Mouse (Mus musculus) heart, postnatal 0 days (tissue): Measurements from ENCODE around the gene Napsa. TPM values are rescaled to one million over a fixed set of nuclear protein-coding genes. Genes with fewer than 3 reads are reported as not detected.

Experiments used
- ATAC-seq: fragments of 200-750 bp; cut with Nextera tagmentation; 2 replicates; pipeline ENCODE4 v1.8.0; 2017; ENCODE audit warnings: low read depth, moderate number of reproducible peaks, moderate library complexity; ENCODE audit not compliant: insufficient read depth
- DNase-seq: peaks from one replicate; pipeline ENCODE4 v3.0.0-alpha.2; 2016; ENCODE audit warnings: low spot score
- H3K27ac ChIP-seq: fragments of 300-500 bp; sonication (generic); 2 replicates; pipeline ENCODE4 v1.5.1; 2014; ENCODE audit warnings: low read depth, mild to moderate bottlenecking
- H3K27me3 ChIP-seq: fragments of 300-500 bp; sonication (generic); 2 replicates; pipeline ENCODE4 v1.6.1; 2014; ENCODE audit warnings: low read length, mixed read lengths; ENCODE audit not compliant: control insufficient read depth, insufficient read depth
- H3K36me3 ChIP-seq: fragments of 300-500 bp; sonication (generic); replicated peaks from 2 replicates; pipeline ENCODE4 v1.6.1; 2014; ENCODE audit warnings: low read length, mixed read lengths; ENCODE audit not compliant: control insufficient read depth, insufficient read depth
- H3K4me1 ChIP-seq: fragments of 300-500 bp; sonication (generic); 2 replicates; pipeline ENCODE4 v1.6.1; 2014; ENCODE audit warnings: antibody characterized with exemption; ENCODE audit not compliant: control insufficient read depth, insufficient read depth
- H3K4me2 ChIP-seq: fragments of 300-500 bp; sonication (generic); 2 replicates; pipeline ENCODE4 v1.6.1; 2014; ENCODE audit warnings: low read depth, mild to moderate bottlenecking, low read length, moderate library complexity
- H3K4me3 ChIP-seq: fragments of 300-500 bp; sonication (generic); 2 replicates; pipeline ENCODE4 v1.5.1; 2014; ENCODE audit warnings: low read depth, low read length
- H3K9ac ChIP-seq: fragments of 300-500 bp; sonication (generic); replicated peaks from 2 replicates; pipeline ENCODE4 v1.6.1; 2014; ENCODE audit warnings: low read depth, low read length, mixed read lengths
- H3K9me3 ChIP-seq: fragments of 300-500 bp; sonication (generic); replicated peaks from 2 replicates; pipeline ENCODE4 v1.6.1; 2016; ENCODE audit warnings: low read length; ENCODE audit not compliant: control insufficient read depth
- CTCF ChIP-seq: IDR thresholded peaks from 2 replicates; pipeline ENCODE4 v1.5.1; 2016; ENCODE audit warnings: antibody characterized with exemption, control low read depth, low read depth
- EP300 ChIP-seq: IDR thresholded peaks from 2 replicates; pipeline ENCODE4 v1.6.1; 2016; ENCODE audit warnings: antibody characterized with exemption, low read depth
- WGBS: fragments of 180-500 bp; shearing (Covaris S2); extraction: QIAGEN DNeasy Blood & Tissue Kit; methylation state at CpG from one replicate; pipeline ENCODE4 v1.1.7; 2014; 5-methylcytosine and 5-hydroxymethylcytosine counted together
- polyA plus RNA-seq: library from polyadenylated mRNA; unstranded; fragments of >200 nt; fragmentation: Nextera tagmentation; extraction: Ambion mirVana; gene quantifications from 2 replicates; pipeline ENCODE4 v1.2.1, GENCODE M21; 2015
- total RNA-seq: library from RNA; depleted of rRNA; stranded (reverse); fragments of >200 nt; gene quantifications from 2 replicates; pipeline ENCODE4 v1.2.3, GENCODE M21; 2014; ENCODE audit warnings: low replicate concordance

The Napsa gene
- total and polyA plus RNA-seq, 2 experiments from 2014 or later, result 0.81 TPM; not detected in 1

DNA sequence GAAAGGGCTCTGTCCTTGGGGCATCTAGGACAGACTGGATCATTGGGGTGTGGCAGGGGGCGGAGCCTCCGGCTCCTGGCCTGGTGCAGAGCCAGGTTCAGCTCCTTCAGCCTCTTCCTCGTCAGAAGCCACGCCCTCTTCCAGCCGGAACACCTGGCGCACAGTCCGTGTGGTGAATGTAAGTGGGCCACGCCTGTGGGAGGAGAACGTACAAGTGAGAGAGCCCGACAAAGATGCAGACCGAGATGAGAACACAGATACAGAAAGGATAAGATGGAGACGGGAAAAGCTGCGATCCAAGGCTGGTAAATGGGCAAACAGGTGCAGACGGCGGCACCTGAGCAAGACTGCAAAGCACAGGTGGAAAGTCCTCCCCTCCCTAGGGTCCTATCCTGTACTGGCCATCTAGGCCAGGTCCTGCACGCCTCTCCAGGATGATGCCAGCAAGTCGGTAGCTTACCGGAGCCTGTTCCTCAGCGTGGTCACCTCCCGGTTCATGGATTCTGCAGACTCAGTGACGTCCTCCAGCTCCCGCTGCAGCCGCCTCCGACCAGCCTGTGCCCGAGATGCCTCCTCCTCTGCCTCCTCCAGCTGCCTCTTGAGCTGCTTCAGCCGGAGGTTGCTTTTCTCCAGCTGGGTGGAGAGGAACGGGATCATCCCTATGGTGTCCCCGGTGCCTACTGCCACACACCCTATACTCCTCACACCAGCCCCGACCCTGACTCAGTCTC, 34.2 kb downstream of the Napsa start:
- Histone ChIP-seq H3K27ac (no peak overlapping the region), H3K4me3 (no peak overlapping the region), H3K4me1 (no peaks in the 10 kb centered on the region), H3K4me2 (no peak overlapping the region), H3K9ac (no peak overlapping the region), H3K27me3 (peaks cover 59% of the 10 kb centered on the region), H3K36me3 (no peaks in the 10 kb centered on the region), H3K9me3 (no peaks in the 10 kb centered on the region)
- ATAC-seq (peak; percentile 29; the same call in 1 of the 2 replicates), DNase-seq (no peak)
- no peak for TF ChIP-seq EP300
- TF ChIP-seq CTCF, result no peak
- WGBS, result 8% methylated on average over 29 of the region's 29 CpGs

DNA sequence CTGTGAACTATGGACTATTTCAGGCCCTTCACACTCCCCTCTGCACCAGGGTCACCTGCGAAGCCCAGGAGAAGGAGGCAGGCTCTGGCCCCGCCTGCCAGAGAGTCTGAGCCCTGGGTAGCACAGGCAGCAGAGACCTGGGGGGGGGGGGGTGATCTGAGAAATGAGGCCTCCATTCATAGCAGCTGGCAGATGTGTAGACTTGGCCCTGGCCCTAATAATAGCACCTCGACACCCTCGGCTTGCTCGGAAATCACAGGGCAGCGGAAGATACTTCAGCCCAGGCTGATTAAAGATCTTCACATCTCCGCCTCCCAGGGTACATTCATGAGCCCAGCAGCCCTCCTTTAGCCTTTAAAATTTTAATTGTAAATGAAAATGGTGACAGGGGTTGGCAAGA, 40.0 kb downstream of the Napsa start:
- Histone ChIP-seq H3K36me3 (no peaks in the 10 kb centered on the region), H3K9me3 (no peaks in the 10 kb centered on the region), H3K4me2 (no peak overlapping the region), H3K27me3 (peaks cover 26% of the 10 kb centered on the region; the same call in 1 of the 2 replicates), H3K9ac (no peak overlapping the region), H3K4me1 (no peaks in the 10 kb centered on the region), H3K27ac (no peak overlapping the region), H3K4me3 (no peak overlapping the region)
- TF ChIP-seq EP300 (no peak), CTCF (no peak)
- ATAC-seq, result no peak
- WGBS, result 43% methylated on average over 7 of the region's 7 CpGs
- no peak for DNase-seq

DNA sequence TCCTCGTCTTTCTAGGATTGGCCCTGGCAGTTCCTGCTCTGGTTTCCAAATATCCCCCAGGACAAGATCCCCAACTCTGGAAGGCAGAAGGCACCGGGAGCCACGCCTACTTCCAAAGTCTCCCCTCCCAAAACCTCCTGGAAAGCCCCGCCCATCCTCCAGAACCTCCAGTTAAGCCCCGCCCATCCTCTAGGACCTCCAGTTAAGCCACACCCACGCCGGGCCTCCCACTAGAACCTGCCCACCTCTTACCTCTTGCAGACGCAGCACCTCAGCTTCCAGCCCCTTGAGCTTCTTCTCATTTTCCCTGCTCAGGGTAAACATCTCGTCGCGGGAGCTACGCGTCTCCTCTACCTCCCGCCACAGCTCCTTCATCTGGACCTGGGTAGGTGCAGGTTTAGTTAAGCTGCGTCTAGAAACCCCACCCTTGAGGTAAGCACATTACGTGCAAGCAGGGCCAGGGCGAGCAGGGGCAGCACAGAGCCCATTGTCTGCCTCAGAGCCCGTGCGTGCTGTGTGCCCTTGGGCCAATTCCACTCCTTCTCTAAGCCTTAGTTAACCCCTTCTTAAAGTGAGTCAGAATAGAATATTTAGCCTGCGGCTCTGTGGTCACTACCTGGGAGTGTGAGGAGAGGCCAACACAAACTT, 42.0 kb downstream of the Napsa start:
- Histone ChIP-seq H3K27me3 (peaks cover 25% of the 10 kb centered on the region; the same call in 1 of the 2 replicates), H3K36me3 (no peaks in the 10 kb centered on the region), H3K9ac (no peak overlapping the region), H3K4me2 (no peak overlapping the region), H3K4me3 (no peak overlapping the region), H3K9me3 (no peaks in the 10 kb centered on the region), H3K4me1 (no peaks in the 10 kb centered on the region), H3K27ac (no peak overlapping the region)
- DNase-seq (no peak), ATAC-seq (no peak)
- no peak for TF ChIP-seq CTCF
- TF ChIP-seq EP300, result no peak
- WGBS, result 9% methylated on average over 20 of the region's 20 CpGs

DNA sequence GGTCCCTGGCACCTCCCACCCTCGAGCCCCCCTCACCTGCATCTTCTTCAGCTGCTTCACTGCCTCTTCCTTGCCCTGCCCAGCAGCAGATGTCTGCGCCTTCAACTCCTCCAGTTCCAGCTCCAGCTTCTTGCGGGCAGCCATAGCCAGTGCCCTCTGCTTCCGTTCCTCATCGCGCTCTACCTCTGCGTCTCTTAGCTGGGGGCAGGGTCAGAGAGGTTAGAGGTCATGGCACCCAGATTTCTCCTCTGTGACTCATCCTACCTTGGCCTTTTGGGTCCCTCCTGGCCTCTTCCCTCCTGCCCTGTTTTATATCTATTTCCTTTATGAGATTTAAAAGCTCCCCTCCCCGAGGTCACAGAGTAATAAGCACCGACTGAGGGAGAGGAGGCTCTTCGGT, 43.1 kb downstream of the Napsa start:
- 12% methylated on average over 10 of the region's 10 CpGs for WGBS
- Histone ChIP-seq H3K9ac (no peak overlapping the region), H3K4me2 (no peak overlapping the region), H3K36me3 (no peaks in the 10 kb centered on the region), H3K4me3 (no peak overlapping the region), H3K4me1 (no peaks in the 10 kb centered on the region), H3K27ac (no peak overlapping the region), H3K9me3 (no peaks in the 10 kb centered on the region), H3K27me3 (peaks cover 25% of the 10 kb centered on the region; the same call in 1 of the 2 replicates)
- ATAC-seq (no peak), DNase-seq (no peak)
- TF ChIP-seq CTCF (no peak), EP300 (no peak)

DNA sequence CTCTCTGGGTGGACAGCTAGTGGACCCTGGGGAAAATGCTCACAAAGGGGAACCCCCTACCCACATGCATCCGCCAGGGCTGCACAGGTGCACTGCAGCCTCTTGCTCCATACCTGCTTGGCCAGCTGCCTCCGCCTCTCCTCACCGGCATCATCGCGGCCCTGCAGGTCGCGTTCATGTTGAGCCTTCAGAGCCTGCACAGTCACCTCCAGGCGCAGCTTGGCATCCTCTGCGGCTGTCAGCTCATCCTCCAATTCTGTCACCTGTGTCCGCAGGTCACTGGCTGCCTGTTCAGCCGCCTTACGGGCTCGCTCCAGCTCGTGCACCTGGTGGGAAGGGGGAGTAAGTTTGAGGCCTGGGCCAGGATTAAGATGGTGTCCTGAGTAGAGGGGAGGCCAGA, 43.8 kb downstream of the Napsa start:
- no peaks in the 10 kb centered on the region for H3K4me1 ChIP-seq
- DNase-seq, result no peak
- ATAC-seq, result no peak
- H3K9ac ChIP-seq, result no peak overlapping the region
- 61% methylated on average over 14 of the region's 14 CpGs for WGBS
- H3K4me3 ChIP-seq, result no peak overlapping the region
- no peak overlapping the region for H3K27ac ChIP-seq
- TF ChIP-seq EP300 (no peak), CTCF (no peak)
- H3K27me3 ChIP-seq, result peaks cover 25% of the 10 kb centered on the region; the same call in 1 of the 2 replicates
- no peaks in the 10 kb centered on the region for H3K9me3 ChIP-seq
- no peak overlapping the region for H3K4me2 ChIP-seq
- no peaks in the 10 kb centered on the region for H3K36me3 ChIP-seq
